Mouse (Mus musculus): ENCODE results near the gene Iqck. TPM values are rescaled to one million over a fixed set of nuclear protein-coding genes. Genes with fewer than 3 reads are reported as not detected.

Gene Iqck
- polyA plus RNA-seq, 1 experiment from 2014 or later = 0.93 TPM

DNA sequence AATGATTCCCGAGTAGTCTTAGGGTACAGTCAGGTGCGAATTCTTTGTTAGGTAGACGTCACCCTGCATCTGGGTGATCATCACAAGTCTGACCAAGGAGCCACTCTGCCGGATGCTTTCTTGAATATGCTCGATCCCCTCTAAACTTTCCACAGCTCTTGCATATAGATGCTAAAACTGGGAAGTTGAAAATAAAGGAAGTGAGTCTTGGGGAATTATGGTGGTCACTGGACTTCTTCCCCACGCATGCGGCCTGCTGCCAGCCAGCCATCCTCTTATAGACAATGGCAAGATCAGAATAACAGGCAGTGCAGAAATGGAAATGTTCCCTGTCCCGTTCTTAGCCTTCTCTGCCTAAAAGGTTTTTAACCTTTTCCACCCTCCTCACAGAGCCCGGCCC is 48.3 kb downstream of the Iqck start:
- ATAC-seq (ENCODE audit: insufficient number of reproducible peaks, insufficient read depth, low FRiP score, low read depth) = no peak
- Histone ChIP-seq H3K27ac (replicated peaks in 1 of 2; ENCODE audit: control insufficient read depth in 1 of 2, insufficient read depth in 1 of 2, low read depth in 2 of 2, low read length in 2 of 2) (no peak overlapping the region), H3K27me3 (ENCODE audit: control insufficient read depth, insufficient read depth, low read length) (no peaks in the 10 kb centered on the region), H3K4me3 (ENCODE audit: control insufficient read depth in 1 of 2, insufficient read depth in 1 of 2, low read depth in 1 of 2, low read length in 2 of 2) (no peak overlapping the region), H3K9ac (ENCODE audit: low read length) (no peak overlapping the region), H3K4me1 (ENCODE audit: control insufficient read depth in 2 of 2, insufficient read depth in 2 of 2, low read length in 2 of 2) (peaks cover 8 to 12% of the 10 kb centered on the region in 2 experiments), H3K9me3 (ENCODE audit: control insufficient read depth, low read length) (no peaks in the 10 kb centered on the region), H3K36me3 (ENCODE audit: control insufficient read depth, insufficient read depth, low read length) (no peaks in the 10 kb centered on the region), H3K4me2 (ENCODE audit: low read length) (no peak overlapping the region)
- WGBS = 88% methylated on average over 9 of the region's 9 CpGs

DNA sequence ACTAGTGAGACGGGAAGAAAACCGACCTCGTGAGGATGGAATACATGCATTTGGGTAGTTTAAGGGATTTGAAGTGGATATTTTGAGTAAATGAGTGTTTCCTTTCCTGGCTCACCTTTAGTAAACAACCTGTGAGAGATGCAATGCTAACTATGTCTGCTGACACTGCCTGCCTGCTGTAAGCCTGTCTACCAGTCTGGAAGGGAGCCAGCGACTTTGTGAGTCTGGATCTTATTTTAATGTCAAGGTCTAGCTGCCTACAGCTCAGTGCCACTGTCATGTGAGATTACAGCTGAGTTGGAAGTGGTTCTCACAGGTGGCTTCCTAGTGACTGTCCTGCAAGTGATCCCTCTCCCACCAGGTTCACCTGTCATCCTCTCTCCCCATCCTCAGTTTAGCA is 49.0 kb downstream of the Iqck start:
- 77% methylated on average over 4 of the region's 4 CpGs for WGBS
- no peaks in the 10 kb centered on the region for H3K9me3 ChIP-seq (ENCODE audit: control insufficient read depth, low read length)
- H3K4me3 ChIP-seq (ENCODE audit: control insufficient read depth in 1 of 2, insufficient read depth in 1 of 2, low read depth in 1 of 2, low read length in 2 of 2) = no peak overlapping the region
- peaks cover 8 to 12% of the 10 kb centered on the region in 2 experiments for H3K4me1 ChIP-seq (ENCODE audit: control insufficient read depth in 2 of 2, insufficient read depth in 2 of 2, low read length in 2 of 2)
- no peak overlapping the region for H3K4me2 ChIP-seq (ENCODE audit: low read length)
- H3K27me3 ChIP-seq (ENCODE audit: control insufficient read depth, insufficient read depth, low read length) = no peaks in the 10 kb centered on the region
- ATAC-seq (ENCODE audit: insufficient number of reproducible peaks, insufficient read depth, low FRiP score, low read depth) = no peak
- no peak overlapping the region for H3K27ac ChIP-seq (replicated peaks in 1 of 2; ENCODE audit: control insufficient read depth in 1 of 2, insufficient read depth in 1 of 2, low read depth in 2 of 2, low read length in 2 of 2)
- H3K36me3 ChIP-seq (ENCODE audit: control insufficient read depth, insufficient read depth, low read length) = no peaks in the 10 kb centered on the region
- H3K9ac ChIP-seq (ENCODE audit: low read length) = no peak overlapping the region

- Histone ChIP-seq H3K4me2 (ENCODE audit: low read length) (no peak overlapping the region), H3K36me3 (ENCODE audit: control insufficient read depth, insufficient read depth, low read length) (no peaks in the 10 kb centered on the region), H3K27me3 (ENCODE audit: control insufficient read depth, insufficient read depth, low read length) (no peaks in the 10 kb centered on the region), H3K4me1 (ENCODE audit: control insufficient read depth in 2 of 2, insufficient read depth in 2 of 2, low read length in 2 of 2) (no peaks in the 10 kb centered on the region; a peak in 1 of 4 replicates), H3K9ac (ENCODE audit: low read length) (no peak overlapping the region), H3K27ac (replicated peaks in 1 of 2; ENCODE audit: control insufficient read depth in 1 of 2, insufficient read depth in 1 of 2, low read depth in 2 of 2, low read length in 2 of 2) (no peak overlapping the region), H3K9me3 (ENCODE audit: control insufficient read depth, low read length) (no peaks in the 10 kb centered on the region), H3K4me3 (ENCODE audit: control insufficient read depth in 1 of 2, insufficient read depth in 1 of 2, low read depth in 1 of 2, low read length in 2 of 2) (no peak overlapping the region)
- ATAC-seq (ENCODE audit: insufficient number of reproducible peaks, insufficient read depth, low FRiP score, low read depth) = no peak
- WGBS = 75% methylated on average over 8 of the region's 8 CpGs
Measured at GRCm38 (mm10) chr7:118908961-118909515, 53.5 kb downstream of the Iqck start.

- Histone ChIP-seq H3K4me3 (ENCODE audit: control insufficient read depth in 1 of 2, insufficient read depth in 1 of 2, low read depth in 1 of 2, low read length in 2 of 2) (no peak overlapping the region), H3K9me3 (ENCODE audit: control insufficient read depth, low read length) (no peaks in the 10 kb centered on the region), H3K27ac (replicated peaks in 1 of 2; ENCODE audit: control insufficient read depth in 1 of 2, insufficient read depth in 1 of 2, low read depth in 2 of 2, low read length in 2 of 2) (no peak overlapping the region), H3K4me1 (ENCODE audit: control insufficient read depth in 2 of 2, insufficient read depth in 2 of 2, low read length in 2 of 2) (no peaks in the 10 kb centered on the region), H3K36me3 (ENCODE audit: control insufficient read depth, insufficient read depth, low read length) (no peaks in the 10 kb centered on the region), H3K9ac (ENCODE audit: low read length) (no peak overlapping the region), H3K27me3 (ENCODE audit: control insufficient read depth, insufficient read depth, low read length) (no peaks in the 10 kb centered on the region), H3K4me2 (ENCODE audit: low read length) (no peak overlapping the region)
- no peak for ATAC-seq (ENCODE audit: insufficient number of reproducible peaks, insufficient read depth, low FRiP score, low read depth)
- 80% methylated on average over 2 of the region's 2 CpGs for WGBS
Measured at GRCm38 (mm10) chr7:118910464-118910863, 54.9 kb downstream of the Iqck start.

DNA sequence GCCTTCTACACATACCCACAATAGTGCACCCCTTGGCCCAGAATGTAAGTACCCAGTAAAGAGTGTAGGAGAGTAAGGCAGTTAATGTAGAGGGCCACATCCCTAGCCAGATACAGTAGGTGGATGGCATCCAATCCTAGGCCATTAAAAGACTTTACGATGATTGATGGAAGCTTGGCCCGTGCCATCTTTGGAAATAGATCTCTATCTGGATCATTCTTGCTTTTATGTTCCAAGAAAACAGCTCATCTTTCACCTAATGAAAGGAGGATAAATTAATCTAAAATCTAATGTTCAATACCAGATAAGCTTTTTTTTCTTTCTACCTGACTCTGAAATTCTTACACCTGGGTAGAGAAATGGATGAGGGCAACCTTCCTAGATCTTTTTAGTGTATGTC is 55.6 kb downstream of the Iqck start:
- H3K27me3 ChIP-seq (ENCODE audit: control insufficient read depth, insufficient read depth, low read length) = no peaks in the 10 kb centered on the region
- ATAC-seq (ENCODE audit: insufficient number of reproducible peaks, insufficient read depth, low FRiP score, low read depth) = no peak
- no peaks in the 10 kb centered on the region for H3K36me3 ChIP-seq (ENCODE audit: control insufficient read depth, insufficient read depth, low read length)
- no peaks in the 10 kb centered on the region for H3K9me3 ChIP-seq (ENCODE audit: control insufficient read depth, low read length)
- no peaks in the 10 kb centered on the region for H3K4me1 ChIP-seq (ENCODE audit: control insufficient read depth in 2 of 2, insufficient read depth in 2 of 2, low read length in 2 of 2)
- 92% methylated on average over 2 of the region's 2 CpGs for WGBS
- H3K9ac ChIP-seq (ENCODE audit: low read length) = no peak overlapping the region
- H3K4me2 ChIP-seq (ENCODE audit: low read length) = no peak overlapping the region
- H3K4me3 ChIP-seq (ENCODE audit: control insufficient read depth in 1 of 2, insufficient read depth in 1 of 2, low read depth in 1 of 2, low read length in 2 of 2) = no peak overlapping the region
- H3K27ac ChIP-seq (replicated peaks in 1 of 2; ENCODE audit: control insufficient read depth in 1 of 2, insufficient read depth in 1 of 2, low read depth in 2 of 2, low read length in 2 of 2) = no peak overlapping the region

- H3K4me2 ChIP-seq (ENCODE audit: low read length) = no peak overlapping the region
- no peak overlapping the region for H3K4me3 ChIP-seq (ENCODE audit: control insufficient read depth in 1 of 2, insufficient read depth in 1 of 2, low read depth in 1 of 2, low read length in 2 of 2)
- no peak overlapping the region for H3K9ac ChIP-seq (ENCODE audit: low read length)
- H3K36me3 ChIP-seq (ENCODE audit: control insufficient read depth, insufficient read depth, low read length) = no peaks in the 10 kb centered on the region
- no peaks in the 10 kb centered on the region for H3K4me1 ChIP-seq (ENCODE audit: control insufficient read depth in 2 of 2, insufficient read depth in 2 of 2, low read length in 2 of 2)
- no peak overlapping the region for H3K27ac ChIP-seq (replicated peaks in 1 of 2; ENCODE audit: control insufficient read depth in 1 of 2, insufficient read depth in 1 of 2, low read depth in 2 of 2, low read length in 2 of 2)
- ATAC-seq (ENCODE audit: insufficient number of reproducible peaks, insufficient read depth, low FRiP score, low read depth) = no peak
- WGBS = 79% methylated on average over 7 of the region's 7 CpGs
- no peaks in the 10 kb centered on the region for H3K9me3 ChIP-seq (ENCODE audit: control insufficient read depth, low read length)
- H3K27me3 ChIP-seq (ENCODE audit: control insufficient read depth, insufficient read depth, low read length) = no peaks in the 10 kb centered on the region
Measured at GRCm38 (mm10) chr7:118911571-118911970, 56.0 kb downstream of the Iqck start.

DNA sequence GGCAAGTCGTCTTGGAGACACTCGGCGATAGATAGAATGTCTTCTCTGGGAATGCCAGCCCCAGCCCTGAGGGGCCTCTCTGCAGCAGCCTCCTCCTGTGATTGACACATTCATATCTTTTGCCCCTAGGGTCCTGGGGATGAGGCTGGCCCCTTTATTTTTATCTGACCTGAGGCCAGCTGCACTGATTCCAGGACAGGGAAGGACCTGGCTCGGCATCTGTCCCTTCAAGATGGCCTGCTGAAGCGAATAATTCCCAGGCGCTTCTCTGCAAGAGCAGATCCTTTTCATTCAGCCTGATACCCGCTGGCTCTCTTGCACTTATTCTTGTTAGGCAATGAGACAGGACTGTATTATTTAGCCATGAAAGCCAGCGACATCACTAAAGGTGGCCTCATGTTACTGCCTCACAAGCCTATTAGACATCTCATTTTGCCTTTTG is 56.5 kb downstream of the Iqck start:
- WGBS = 47% methylated on average over 8 of the region's 8 CpGs
- ATAC-seq (ENCODE audit: insufficient number of reproducible peaks, insufficient read depth, low FRiP score, low read depth) = no peak
- no peaks in the 10 kb centered on the region for H3K36me3 ChIP-seq (ENCODE audit: control insufficient read depth, insufficient read depth, low read length)
- no peaks in the 10 kb centered on the region for H3K4me1 ChIP-seq (ENCODE audit: control insufficient read depth in 2 of 2, insufficient read depth in 2 of 2, low read length in 2 of 2)
- no peak overlapping the region for H3K9ac ChIP-seq (ENCODE audit: low read length)
- H3K27me3 ChIP-seq (ENCODE audit: control insufficient read depth, insufficient read depth, low read length) = no peaks in the 10 kb centered on the region
- no peak overlapping the region for H3K4me3 ChIP-seq (ENCODE audit: control insufficient read depth in 1 of 2, insufficient read depth in 1 of 2, low read depth in 1 of 2, low read length in 2 of 2)
- H3K27ac ChIP-seq (replicated peaks in 1 of 2; ENCODE audit: control insufficient read depth in 1 of 2, insufficient read depth in 1 of 2, low read depth in 2 of 2, low read length in 2 of 2) = no peak overlapping the region
- no peak overlapping the region for H3K4me2 ChIP-seq (ENCODE audit: low read length)
- no peaks in the 10 kb centered on the region for H3K9me3 ChIP-seq (ENCODE audit: control insufficient read depth, low read length)

- no peak overlapping the region for H3K4me3 ChIP-seq (ENCODE audit: control insufficient read depth in 1 of 2, insufficient read depth in 1 of 2, low read depth in 1 of 2, low read length in 2 of 2)
- 73% methylated on average over 7 of the region's 7 CpGs for WGBS
- ATAC-seq (ENCODE audit: insufficient number of reproducible peaks, insufficient read depth, low FRiP score, low read depth) = no peak
- H3K9ac ChIP-seq (ENCODE audit: low read length) = no peak overlapping the region
- H3K4me1 ChIP-seq (ENCODE audit: control insufficient read depth in 2 of 2, insufficient read depth in 2 of 2, low read length in 2 of 2) = no peaks in the 10 kb centered on the region; a peak in 1 of 4 replicates
- no peak overlapping the region for H3K27ac ChIP-seq (replicated peaks in 1 of 2; ENCODE audit: control insufficient read depth in 1 of 2, insufficient read depth in 1 of 2, low read depth in 2 of 2, low read length in 2 of 2)
- no peaks in the 10 kb centered on the region for H3K27me3 ChIP-seq (ENCODE audit: control insufficient read depth, insufficient read depth, low read length)
- H3K36me3 ChIP-seq (ENCODE audit: control insufficient read depth, insufficient read depth, low read length) = no peaks in the 10 kb centered on the region
- H3K9me3 ChIP-seq (ENCODE audit: control insufficient read depth, low read length) = no peaks in the 10 kb centered on the region
- H3K4me2 ChIP-seq (ENCODE audit: low read length) = no peak overlapping the region
Measured at GRCm38 (mm10) chr7:118914561-118915165, 59.1 kb downstream of the Iqck start.
